Mouse (Mus musculus) spleen, postnatal 4 days (tissue): ENCODE data around the gene Col13a1.

Experiments
- DNase-seq, 2 experiments: peaks; one replicate each; pipeline ENCODE4 v3.0.0; 2022; ENCODE audit warnings: low spot score in 2 of 2

The Col13a1 gene

GRCm38 (mm10) chr10:61827950-61828936, 150.7 kb downstream of the Col13a1 start:
- DNase-seq, result no peak

GRCm38 (mm10) chr10:61826753-61827435, 152.0 kb downstream of the Col13a1 start:
- no peak for DNase-seq

GRCm38 (mm10) chr10:61825979-61826752, 152.7 kb downstream of the Col13a1 start:
- DNase-seq, result no peak

- no peak for DNase-seq
Measured at GRCm38 (mm10) chr10:61825536-61825935, 153.4 kb downstream of the Col13a1 start.

- no peak for DNase-seq
Measured at GRCm38 (mm10) chr10:61823731-61824115, 155.2 kb downstream of the Col13a1 start.

GRCm38 (mm10) chr10:61822968-61823730, 155.8 kb downstream of the Col13a1 start:
- no peak for DNase-seq

GRCm38 (mm10) chr10:61820050-61820449, 158.9 kb downstream of the Col13a1 start:
- DNase-seq, result no peak

- DNase-seq, result no peak
Measured at GRCm38 (mm10) chr10:61811987-61812386, 166.9 kb downstream of the Col13a1 start.

- no peak for DNase-seq
Measured at GRCm38 (mm10) chr10:61798133-61798576, 180.8 kb downstream of the Col13a1 start.

GRCm38 (mm10) chr10:61795458-61795857, 183.4 kb downstream of the Col13a1 start:
- no peak for DNase-seq

- DNase-seq, result no peak
Measured at GRCm38 (mm10) chr10:61794971-61795370, 183.9 kb downstream of the Col13a1 start.

- no peak for DNase-seq
Measured at GRCm38 (mm10) chr10:61793015-61793414, 185.9 kb downstream of the Col13a1 start.

- no peak for DNase-seq
Measured at GRCm38 (mm10) chr10:61788499-61788898, 190.4 kb downstream of the Col13a1 start.
